Mouse (Mus musculus) neural tube, embryonic 11.5 days (tissue): Measurements from ENCODE around the gene Ppp1r15a. TPM values are rescaled to one million over a fixed set of nuclear protein-coding genes. Genes with fewer than 3 reads are reported as not detected.
"Not testable (repeated sequence)": the region's sequence is repeated elsewhere in the genome, so short reads cannot be mapped to it uniquely, and the experiment has no call there.

Experiments
- ATAC-seq: fragments of 200-750 bp; cut with Nextera tagmentation; 2 replicates; pipeline ENCODE4 v1.8.0; 2017; ENCODE audit warnings: moderate number of reproducible peaks, mild to moderate bottlenecking, moderate TSS enrichment, moderate library complexity; ENCODE audit not compliant: insufficient read depth, low FRiP score, low TSS enrichment
- DNase-seq: peaks from one replicate; pipeline ENCODE4 v3.0.0-alpha.2; 2015; ENCODE audit warnings: low spot score
- H3K27ac ChIP-seq: fragments of 300-500 bp; sonication (generic); 2 replicates; pipeline ENCODE4 v1.5.1; 2014; ENCODE audit warnings: low read depth, mild to moderate bottlenecking, low read length
- H3K27me3 ChIP-seq: fragments of 300-500 bp; sonication (generic); 2 replicates; pipeline ENCODE4 v1.6.1; 2014; ENCODE audit warnings: mild to moderate bottlenecking, low read length, mixed read lengths; ENCODE audit not compliant: control insufficient read depth, insufficient read depth
- H3K36me3 ChIP-seq: fragments of 300-500 bp; sonication (generic); 2 replicates; pipeline ENCODE4 v1.6.1; 2014; ENCODE audit warnings: mild to moderate bottlenecking, low read length, moderate library complexity, mixed read lengths; ENCODE audit not compliant: control insufficient read depth, insufficient read depth
- H3K4me1 ChIP-seq: fragments of 300-500 bp; sonication (generic); 2 replicates; pipeline ENCODE4 v1.6.1; 2014; ENCODE audit warnings: low read length, mixed read lengths; ENCODE audit not compliant: control insufficient read depth, insufficient read depth
- H3K4me2 ChIP-seq: fragments of 300-500 bp; sonication (generic); 2 replicates; pipeline ENCODE4 v1.6.1; 2014; ENCODE audit warnings: low read depth, mild to moderate bottlenecking, moderate library complexity
- H3K4me3 ChIP-seq: fragments of 300-500 bp; sonication (generic); 2 replicates; pipeline ENCODE4 v1.5.1; 2014; ENCODE audit warnings: low read depth, low read length
- H3K9ac ChIP-seq: fragments of 300-500 bp; sonication (generic); 2 replicates; pipeline ENCODE4 v1.6.1; 2014; ENCODE audit warnings: mild to moderate bottlenecking, low read length
- H3K9me3 ChIP-seq: fragments of 300-500 bp; sonication (generic); 2 replicates; pipeline ENCODE4 v1.6.1; 2016; ENCODE audit warnings: low read length; ENCODE audit not compliant: control insufficient read depth
- WGBS: fragments of 180-500 bp; shearing (Covaris S2); extraction: QIAGEN DNeasy Blood & Tissue Kit; methylation state at CpG from one replicate; pipeline ENCODE4 v1.1.7; 2014; 5-methylcytosine and 5-hydroxymethylcytosine counted together
- polyA plus RNA-seq: library from polyadenylated mRNA; unstranded; fragments of >200 nt; fragmentation: Nextera tagmentation; extraction: Ambion mirVana; gene quantifications from 2 replicates; pipeline ENCODE4 v1.2.1, GENCODE M21; 2014

Ppp1r15a gene
- polyA plus RNA-seq, 1 experiment from 2014 or later, result 17.7 TPM

DNA sequence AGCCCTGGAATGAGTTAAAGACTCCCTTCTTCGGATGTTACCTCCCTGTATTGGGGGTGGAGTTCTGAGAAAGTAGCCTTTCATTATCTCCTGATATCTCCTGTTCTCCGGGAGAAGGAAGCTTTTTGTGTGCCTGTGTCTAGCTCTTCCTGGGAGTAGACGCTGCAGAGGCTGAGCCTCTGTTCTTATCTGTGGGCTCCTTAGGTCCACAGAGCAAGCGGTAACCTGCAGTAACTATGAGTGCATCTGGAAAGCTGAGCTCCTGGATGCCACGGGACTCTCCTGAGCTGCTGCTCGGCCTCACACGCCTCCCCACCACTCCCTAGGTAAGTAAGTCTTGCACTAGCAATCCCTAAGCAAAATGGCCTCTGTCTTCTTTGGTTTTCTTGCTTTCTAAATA, 39.9 kb downstream of the Ppp1r15a start:
- ATAC-seq (no peak), DNase-seq (no peak)
- Histone ChIP-seq H3K4me2 (no peak overlapping the region), H3K4me3 (no peak overlapping the region), H3K27ac (no peak overlapping the region), H3K36me3 (no peaks in the 10 kb centered on the region), H3K27me3 (no peaks in the 10 kb centered on the region), H3K9me3 (no peaks in the 10 kb centered on the region), H3K4me1 (no peaks in the 10 kb centered on the region), H3K9ac (no peak overlapping the region)
- 87% methylated on average over 7 of the region's 7 CpGs for WGBS

DNA sequence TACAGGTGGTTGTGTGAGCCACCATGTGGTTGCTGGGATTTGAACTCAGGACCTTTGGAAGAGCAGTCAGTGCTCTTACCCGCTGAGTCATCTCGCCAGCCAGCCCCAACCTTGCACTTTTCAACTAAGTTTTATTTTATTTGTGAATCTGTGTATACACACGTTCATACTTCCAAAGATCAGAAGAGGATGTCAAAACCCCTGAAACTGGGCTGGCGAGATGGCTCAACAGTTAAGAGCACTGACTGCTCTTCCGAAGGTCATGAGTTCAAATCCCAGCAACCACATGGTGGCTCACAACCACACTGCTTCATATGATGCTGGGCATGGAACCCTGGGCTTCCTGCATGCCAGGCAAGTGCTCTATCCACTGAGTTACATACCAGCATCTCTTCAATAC, 41.1 kb downstream of the Ppp1r15a start:
- ATAC-seq, H3K9ac ChIP-seq, H3K27me3 ChIP-seq, H3K4me3 ChIP-seq, H3K4me1 ChIP-seq, H3K4me2 ChIP-seq, H3K36me3 ChIP-seq, DNase-seq, H3K9me3 ChIP-seq, H3K27ac ChIP-seq: not testable (repeated sequence)
- WGBS, result 91% methylated on average over 5 of the region's 5 CpGs

DNA sequence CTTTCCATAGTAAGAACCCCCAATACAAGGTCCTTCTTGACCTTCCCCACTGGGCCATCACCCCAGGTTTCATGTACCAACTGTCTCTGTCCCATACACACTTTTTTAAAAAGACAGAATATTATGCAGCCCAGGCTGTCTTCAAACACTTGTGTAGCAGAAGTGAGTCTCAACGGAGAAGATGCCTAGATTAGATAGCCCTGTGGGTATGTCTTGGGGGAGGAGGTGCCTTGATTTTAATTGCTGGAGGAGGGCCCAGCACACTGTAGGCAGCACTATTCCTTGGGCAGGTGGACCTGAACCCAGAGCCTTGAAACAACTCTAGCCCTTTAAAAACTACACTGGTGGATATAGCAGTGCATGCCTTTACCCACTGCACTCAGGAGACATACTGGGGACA, 43.9 kb downstream of the Ppp1r15a start:
- no peak for DNase-seq
- 91% methylated on average over 1 of the region's 1 CpGs for WGBS
- Histone ChIP-seq H3K36me3 (no peaks in the 10 kb centered on the region), H3K4me1 (no peaks in the 10 kb centered on the region), H3K4me2 (no peak overlapping the region), H3K9ac (no peak overlapping the region), H3K27me3 (no peaks in the 10 kb centered on the region), H3K9me3 (no peaks in the 10 kb centered on the region), H3K4me3 (no peak overlapping the region), H3K27ac (no peak overlapping the region)
- no peak for ATAC-seq

DNA sequence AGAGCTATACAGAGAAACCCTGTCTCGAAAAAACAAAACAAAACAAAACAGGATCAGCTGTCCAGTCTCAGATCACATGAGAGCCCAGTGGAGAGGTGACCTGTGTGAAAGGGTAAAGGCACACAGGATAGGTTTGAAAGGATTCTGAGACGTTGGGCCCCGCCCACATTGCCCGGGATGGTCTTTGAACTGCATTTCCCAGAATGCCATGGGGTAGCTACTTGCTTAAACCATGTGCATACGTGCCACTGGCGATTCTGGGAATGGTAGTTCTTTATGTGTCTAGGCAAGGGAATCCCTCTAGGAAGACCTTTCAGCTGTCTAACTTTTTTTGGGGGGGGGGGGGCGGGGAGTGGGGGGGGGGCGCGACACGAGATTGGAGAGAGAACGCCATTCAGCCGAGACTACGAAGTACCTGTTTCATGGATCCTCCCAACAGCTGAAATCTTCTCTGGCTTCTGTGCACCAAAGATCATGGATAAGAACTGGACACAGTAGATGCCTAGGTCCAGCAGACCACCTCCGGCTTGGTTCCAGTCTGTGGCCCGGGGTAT, 44.6 kb downstream of the Ppp1r15a start, which contains the start of gene Tulp2:
TSS of gene Tulp2 (plus strand) at position 504 of the 554 bp plus-strand sequence.
- WGBS, result 53% methylated on average over 15 of the region's 15 CpGs
- Histone ChIP-seq H3K4me1 (no peaks in the 10 kb centered on the region), H3K4me3 (no peak within 1 kb of the TSS), H3K27ac (no peak within 1 kb of the TSS), H3K27me3 (no peaks in the 10 kb centered on the region), H3K4me2 (no peak within 1 kb of the TSS), H3K9me3 (no peaks in the 10 kb centered on the region), H3K9ac (no peak within 1 kb of the TSS), H3K36me3 (no peaks in the 10 kb centered on the region)
- DNase-seq (peak; percentile 53), ATAC-seq (peak; percentile 71)

DNA sequence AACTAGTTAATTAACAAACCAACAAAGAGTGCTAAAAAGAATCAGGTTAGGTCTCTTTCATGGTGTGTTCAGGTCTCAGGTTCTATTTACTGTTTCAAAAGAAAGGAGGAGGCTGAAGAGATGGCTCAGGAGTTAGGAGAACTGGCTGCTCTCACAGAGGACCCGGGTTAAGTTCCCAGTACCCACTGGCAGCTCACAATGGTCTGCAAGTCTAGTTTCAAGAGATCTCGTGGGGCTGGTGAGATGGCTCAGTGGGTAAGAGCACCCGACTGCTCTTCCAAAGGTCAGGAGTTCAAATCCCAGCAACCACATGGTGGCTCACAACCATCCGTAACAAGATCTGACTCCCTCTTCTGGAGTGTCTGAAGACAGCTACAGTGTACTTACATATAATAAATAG, 45.8 kb downstream of the Ppp1r15a start:
- H3K27me3 ChIP-seq, H3K9ac ChIP-seq, H3K4me3 ChIP-seq, H3K9me3 ChIP-seq, H3K27ac ChIP-seq, DNase-seq, H3K36me3 ChIP-seq, H3K4me2 ChIP-seq, H3K4me1 ChIP-seq, ATAC-seq: not testable (repeated sequence)
- WGBS, result 78% methylated on average over 3 of the region's 4 CpGs

DNA sequence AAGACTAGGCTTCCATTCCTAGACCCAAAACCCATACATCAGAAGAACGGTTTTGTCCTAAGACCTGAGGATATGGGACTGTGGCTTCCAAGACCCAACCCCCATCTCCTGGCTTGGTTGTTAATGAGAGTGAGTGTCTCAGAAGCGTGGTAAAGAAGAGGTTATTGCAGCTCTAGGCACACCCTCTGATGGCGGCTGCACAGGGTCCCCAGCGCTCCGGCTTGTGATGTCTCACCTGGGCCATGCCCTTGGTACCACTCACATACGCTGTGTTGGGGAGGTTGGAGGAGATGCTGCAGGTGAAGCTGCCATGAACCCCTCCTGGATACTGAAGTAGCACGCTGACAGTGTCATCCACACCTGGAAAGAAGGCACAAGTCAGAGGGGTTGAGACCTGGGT, 47.3 kb downstream of the Ppp1r15a start:
- Histone ChIP-seq H3K9me3 (no peaks in the 10 kb centered on the region), H3K4me1 (no peaks in the 10 kb centered on the region), H3K9ac (no peak overlapping the region), H3K27ac (no peak overlapping the region), H3K27me3 (no peaks in the 10 kb centered on the region), H3K36me3 (no peaks in the 10 kb centered on the region), H3K4me3 (no peak overlapping the region), H3K4me2 (no peak overlapping the region)
- DNase-seq, result no peak
- WGBS, result 93% methylated on average over 7 of the region's 7 CpGs
- no peak for ATAC-seq

DNA sequence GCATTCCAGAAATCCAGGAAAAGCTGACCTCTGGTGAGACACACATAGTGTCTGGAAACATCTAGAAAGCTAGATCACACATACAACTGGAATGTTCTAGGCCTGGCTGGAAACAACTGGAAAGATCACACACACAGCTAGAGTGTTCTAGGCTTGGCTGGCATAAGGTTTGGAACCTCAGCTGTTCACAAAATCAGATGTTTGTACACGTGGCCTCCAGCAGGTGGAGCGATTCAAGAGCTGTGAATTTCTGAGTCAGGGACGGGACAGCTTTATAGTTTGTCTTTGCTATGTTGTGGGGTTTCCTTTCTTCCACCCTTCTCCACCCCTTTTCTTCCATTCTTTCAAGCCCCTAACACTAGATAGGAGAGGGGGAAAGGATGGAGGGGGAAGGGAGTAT, 49.1 kb downstream of the Ppp1r15a start:
- Histone ChIP-seq H3K27ac (no peak overlapping the region), H3K4me2 (no peak overlapping the region), H3K36me3 (no peaks in the 10 kb centered on the region), H3K9ac (no peak overlapping the region), H3K4me3 (no peak overlapping the region), H3K27me3 (no peaks in the 10 kb centered on the region), H3K4me1 (no peaks in the 10 kb centered on the region), H3K9me3 (no peaks in the 10 kb centered on the region)
- WGBS, result 15% methylated on average over 3 of the region's 3 CpGs
- ATAC-seq (no peak), DNase-seq (peak; percentile 42)

DNA sequence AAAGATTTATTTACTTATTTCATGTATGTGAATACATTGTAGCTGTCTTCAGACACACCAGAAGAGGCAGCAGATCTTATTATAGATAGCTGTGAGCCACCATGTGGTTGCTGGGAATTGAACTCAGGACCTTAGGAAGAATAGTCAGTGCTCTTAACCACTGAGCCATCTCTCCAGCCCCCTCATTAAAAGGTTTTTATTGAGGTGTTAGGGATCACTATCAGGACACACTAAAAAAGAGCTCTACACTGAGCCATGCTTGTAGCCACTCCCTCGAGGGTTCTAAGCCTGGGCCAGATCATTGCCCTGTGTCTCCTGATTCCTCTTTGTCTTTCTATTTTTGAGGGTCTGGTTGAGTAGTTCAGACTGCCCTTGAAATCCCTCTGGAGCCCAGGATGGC, 49.6 kb downstream of the Ppp1r15a start:
- DNase-seq (no peak), ATAC-seq (no peak)
- H3K9ac ChIP-seq, result no peak overlapping the region
- H3K4me3 ChIP-seq, result no peak overlapping the region
- 69% methylated on average over 1 of the region's 1 CpGs for WGBS
- no peaks in the 10 kb centered on the region for H3K9me3 ChIP-seq
- H3K4me1 ChIP-seq, result no peaks in the 10 kb centered on the region
- no peaks in the 10 kb centered on the region for H3K27me3 ChIP-seq
- no peaks in the 10 kb centered on the region for H3K36me3 ChIP-seq
- no peak overlapping the region for H3K27ac ChIP-seq
- no peak overlapping the region for H3K4me2 ChIP-seq

DNA sequence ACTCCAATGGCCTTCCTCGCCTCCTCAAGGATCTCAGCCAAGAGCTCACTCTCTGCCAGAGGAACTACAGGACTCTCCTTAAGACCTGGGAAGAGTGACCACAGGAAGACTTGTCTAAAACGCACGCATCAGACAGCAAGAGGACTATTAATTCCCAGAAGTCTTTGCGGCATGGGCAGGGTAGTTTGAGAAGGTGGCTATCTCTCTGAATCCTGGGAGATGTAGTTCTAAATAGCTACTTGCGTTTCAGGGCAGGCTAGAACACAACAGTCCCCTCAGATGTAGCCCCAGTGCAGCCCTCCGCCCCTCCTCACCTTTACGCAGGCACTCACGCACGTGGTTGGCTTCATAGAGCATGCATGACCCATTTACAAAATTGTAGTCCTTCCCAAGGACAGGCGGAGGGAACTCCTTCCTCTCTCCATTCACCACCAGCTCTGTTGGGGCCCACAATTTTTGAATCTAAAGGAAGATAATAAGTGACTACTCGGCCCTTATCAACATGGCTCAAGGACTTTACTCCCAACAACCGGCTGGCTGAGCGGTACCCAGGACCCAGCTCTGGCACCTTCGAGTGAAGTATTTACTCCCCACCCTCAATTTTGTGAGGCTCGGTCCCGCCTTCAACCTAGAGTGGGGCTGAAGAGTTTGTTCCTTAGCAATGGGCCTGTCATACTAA, 50.6 kb downstream of the Ppp1r15a start:
- Histone ChIP-seq H3K9ac (no peak overlapping the region), H3K9me3 (no peaks in the 10 kb centered on the region), H3K36me3 (no peaks in the 10 kb centered on the region), H3K27ac (no peak overlapping the region), H3K4me1 (no peaks in the 10 kb centered on the region), H3K4me3 (no peak overlapping the region), H3K27me3 (no peaks in the 10 kb centered on the region), H3K4me2 (peak overlapping the region; percentile 23; the same call in 1 of the 2 replicates)
- ATAC-seq (no peak), DNase-seq (no peak)
- 74% methylated on average over 16 of the region's 16 CpGs for WGBS
